Mouse (Mus musculus) cortical plate, adult 2 months (tissue): ENCODE results near the gene Lamb3. TPM values are rescaled to one million over a fixed set of nuclear protein-coding genes. Genes with fewer than 3 reads are reported as not detected.

Experiments
- H3K27ac ChIP-seq: fragments of 200-500 bp; 2 replicates; pipeline ENCODE4 v1.5.1; 2012; ENCODE audit warnings: low read length, control low read depth, inconsistent platforms; ENCODE audit not compliant: insufficient read depth
- H3K4me1 ChIP-seq: fragments of 200-500 bp; 2 replicates; pipeline ENCODE4 v1.6.1; 2011; ENCODE audit warnings: low read length; ENCODE audit not compliant: control insufficient read depth, insufficient read depth
- H3K4me3 ChIP-seq: fragments of 200-500 bp; 2 replicates; pipeline ENCODE4 v1.5.1; 2011; ENCODE audit warnings: mild to moderate bottlenecking, low read length, control low read depth; ENCODE audit not compliant: insufficient read depth
- CTCF ChIP-seq: fragments of 200-500 bp; IDR thresholded peaks from 2 replicates; pipeline ENCODE4 v1.5.1; 2011; ENCODE audit warnings: mild to moderate bottlenecking, control low read depth, low read length; ENCODE audit not compliant: insufficient read depth; ENCODE audit errors: extremely low read depth
- POLR2A ChIP-seq: fragments of 200-500 bp; IDR thresholded peaks from 2 replicates; pipeline ENCODE4 v1.6.1; 2011; ENCODE audit warnings: mild to moderate bottlenecking, low read length, control low read depth; ENCODE audit not compliant: insufficient read depth; ENCODE audit errors: extremely low read depth
- polyA plus RNA-seq: library from polyadenylated mRNA; depleted of rRNA; stranded (reverse); fragments of >200 nt; gene quantifications from 2 replicates; pipeline ENCODE4 v1.2.3, GENCODE M21; 2012

Lamb3 gene
- polyA plus RNA-seq, 1 experiment = 0.79 TPM

GRCm38 (mm10) chr1:193334546-193334945 lies 127.0 kb downstream of the Lamb3 start:
- Histone ChIP-seq H3K27ac (no peak overlapping the region), H3K4me1 (peaks cover 27% of the 10 kb centered on the region), H3K4me3 (no peak overlapping the region)
- no peak for TF ChIP-seq CTCF
- no peak for TF ChIP-seq POLR2A

GRCm38 (mm10) chr1:193336122-193337017 lies 128.9 kb downstream of the Lamb3 start:
- H3K4me1 ChIP-seq = peaks cover 25% of the 10 kb centered on the region
- TF ChIP-seq CTCF = no peak
- no peak for TF ChIP-seq POLR2A
- no peak overlapping the region for H3K27ac ChIP-seq
- no peak overlapping the region for H3K4me3 ChIP-seq

DNA sequence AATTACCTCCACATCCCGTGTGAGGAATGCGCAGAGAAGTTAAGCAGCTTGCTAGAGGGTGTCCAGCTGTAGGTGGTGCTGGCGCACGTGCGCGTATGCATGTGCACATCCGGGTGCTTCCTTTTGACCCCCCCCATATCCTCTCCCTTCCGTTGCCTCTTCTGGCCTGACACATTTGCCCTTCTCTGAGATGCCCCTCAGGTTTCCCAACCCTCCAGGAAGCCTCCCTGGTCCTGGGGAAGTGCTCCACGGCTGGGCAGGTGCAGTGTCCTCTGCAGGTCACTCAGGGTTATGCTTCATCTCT lies 129.5 kb downstream of the Lamb3 start:
- H3K4me3 ChIP-seq = no peak overlapping the region
- no peak for TF ChIP-seq CTCF
- no peak for TF ChIP-seq POLR2A
- peaks cover 25% of the 10 kb centered on the region for H3K4me1 ChIP-seq
- H3K27ac ChIP-seq = no peak overlapping the region

DNA sequence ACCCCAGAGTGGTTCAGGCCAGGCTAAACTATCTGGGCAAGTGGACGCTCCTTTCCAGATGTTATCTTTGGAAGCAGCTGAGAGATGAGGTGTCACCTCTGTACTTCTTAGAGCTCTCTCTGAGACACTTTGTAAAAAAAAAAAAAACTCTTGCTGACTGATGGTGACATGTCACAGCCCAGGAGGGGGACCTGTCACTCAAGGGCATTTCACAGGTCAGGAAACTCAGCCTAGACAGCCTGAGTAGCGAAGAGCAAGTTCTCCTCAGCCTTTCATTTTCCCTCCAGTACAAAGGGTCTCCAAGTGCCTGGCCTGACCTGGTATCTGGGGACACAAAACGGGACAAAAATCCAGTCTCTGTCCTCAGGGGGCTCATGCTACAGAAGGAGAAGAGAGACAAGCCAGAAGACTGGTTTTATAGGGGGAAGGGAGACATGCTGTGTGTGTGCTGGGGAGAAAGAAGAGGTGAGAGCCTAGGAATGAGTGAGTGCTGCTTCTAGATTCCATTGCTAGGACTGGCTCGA lies 130.3 kb downstream of the Lamb3 start:
- H3K4me3 ChIP-seq = no peak overlapping the region
- no peak overlapping the region for H3K27ac ChIP-seq
- TF ChIP-seq POLR2A (no peak), CTCF (no peak)
- peaks cover 19% of the 10 kb centered on the region for H3K4me1 ChIP-seq

DNA sequence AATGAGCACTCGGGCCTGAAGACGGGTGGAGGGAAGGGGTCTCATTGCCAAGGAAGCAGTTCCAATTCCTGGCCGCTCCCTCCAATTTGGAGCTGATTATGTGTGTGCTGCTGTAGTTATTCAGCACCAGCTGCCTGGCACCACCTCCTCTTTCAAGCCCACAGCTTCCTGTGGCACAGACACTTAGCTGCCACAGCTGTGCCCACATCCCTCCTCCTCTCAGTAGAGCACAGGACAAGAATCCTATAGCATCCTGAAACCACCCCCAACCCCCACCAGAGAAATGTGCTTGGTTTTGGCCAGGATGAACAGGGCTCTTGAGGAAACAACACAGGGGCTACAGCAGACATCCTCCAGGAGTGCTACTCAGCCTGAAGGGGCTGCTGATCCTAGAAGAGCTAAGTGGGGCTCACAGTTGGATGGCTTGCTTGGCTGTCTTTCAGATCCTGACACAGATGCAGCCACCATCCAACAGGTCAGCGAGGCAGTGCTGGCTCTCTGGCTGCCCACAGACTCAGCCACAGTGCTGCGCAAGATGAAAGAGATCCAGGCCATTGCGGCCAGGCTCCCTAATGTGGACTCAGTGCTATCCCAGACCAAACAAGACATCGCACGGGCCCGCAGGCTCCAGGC lies 131.0 kb downstream of the Lamb3 start:
- Histone ChIP-seq H3K27ac (no peak overlapping the region), H3K4me3 (no peak overlapping the region), H3K4me1 (peaks cover 18% of the 10 kb centered on the region)
- TF ChIP-seq CTCF = no peak
- TF ChIP-seq POLR2A = no peak

DNA sequence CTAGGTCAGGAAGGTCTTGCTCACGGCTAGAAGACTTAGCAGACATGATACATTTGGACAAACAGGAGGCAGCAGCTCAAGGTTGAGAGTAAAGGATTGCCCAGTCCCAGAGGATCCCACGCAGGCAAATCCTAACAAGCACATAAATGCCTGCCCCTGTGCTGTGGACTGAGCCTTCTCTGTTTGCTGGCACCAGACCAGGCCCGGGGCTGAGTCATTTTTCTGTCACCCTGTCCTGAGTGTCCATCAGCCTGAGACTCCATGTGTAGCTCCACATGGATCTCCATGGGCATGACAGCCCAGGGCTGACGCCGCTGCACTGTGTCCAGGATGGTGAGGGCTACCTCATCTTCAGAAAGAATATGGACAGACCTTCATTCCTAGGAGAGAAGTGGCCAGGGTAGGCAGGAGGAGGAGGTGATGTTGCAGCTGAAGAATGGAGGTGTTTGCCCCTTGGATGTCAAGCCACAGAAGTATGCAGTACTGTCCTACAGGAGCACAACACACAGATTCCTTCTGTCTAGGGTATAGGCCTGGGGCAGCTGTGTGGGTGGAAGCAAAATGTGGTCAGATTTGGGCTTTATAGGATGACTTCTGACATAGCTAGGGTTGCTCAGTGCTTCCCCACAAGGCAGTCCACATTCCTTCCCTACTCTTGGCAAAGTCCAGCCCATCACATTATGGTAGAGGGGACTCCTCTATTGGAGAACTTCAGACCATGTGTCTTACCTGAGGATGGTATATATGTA lies 134.9 kb downstream of the Lamb3 start:
- TF ChIP-seq CTCF = no peak
- TF ChIP-seq POLR2A = no peak
- peaks cover 10% of the 10 kb centered on the region for H3K4me1 ChIP-seq
- H3K27ac ChIP-seq = no peak overlapping the region
- no peak overlapping the region for H3K4me3 ChIP-seq

DNA sequence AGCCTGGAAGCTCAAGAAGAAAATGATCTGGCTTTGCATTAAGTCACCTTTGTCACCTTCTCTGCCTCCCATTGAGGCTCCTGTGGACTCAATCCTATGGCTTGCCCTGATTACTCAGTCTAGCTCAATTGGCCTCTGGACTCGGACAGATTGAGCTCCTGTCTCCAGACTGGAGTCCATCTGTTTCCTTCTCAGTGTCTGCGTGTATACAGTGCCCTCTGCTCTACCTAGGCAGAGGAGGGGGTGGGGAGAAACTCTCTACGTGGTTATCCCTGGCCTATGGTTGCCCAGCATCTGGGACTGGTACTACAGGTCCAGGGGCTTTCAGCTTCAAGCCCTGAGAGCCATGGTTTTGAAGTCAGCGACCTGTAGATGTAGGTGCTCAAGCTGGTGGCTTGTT lies 136.4 kb downstream of the Lamb3 start:
- H3K4me1 ChIP-seq = peaks cover 3% of the 10 kb centered on the region; the same call in 1 of the 2 replicates
- no peak for TF ChIP-seq CTCF
- TF ChIP-seq POLR2A = no peak
- no peak overlapping the region for H3K4me3 ChIP-seq
- H3K27ac ChIP-seq = no peak overlapping the region

GRCm38 (mm10) chr1:193344976-193345375 lies 137.5 kb downstream of the Lamb3 start:
- H3K4me1 ChIP-seq = peaks cover 2% of the 10 kb centered on the region
- H3K4me3 ChIP-seq = no peak overlapping the region
- TF ChIP-seq CTCF = no peak
- TF ChIP-seq POLR2A = no peak
- H3K27ac ChIP-seq = no peak overlapping the region

GRCm38 (mm10) chr1:193346908-193347307 lies 139.4 kb downstream of the Lamb3 start:
- TF ChIP-seq CTCF (no peak), POLR2A (no peak)
- Histone ChIP-seq H3K27ac (no peak overlapping the region), H3K4me3 (no peak overlapping the region), H3K4me1 (peaks cover 6% of the 10 kb centered on the region)
